Mouse (Mus musculus) regulatory T cell (primary cell): Measurements from ENCODE around the gene Rubcn.

Source experiments
- in situ Hi-C: fragments of 300-600 bp; cut with MboI, MseI; formaldehyde crosslinking; loops from one replicate; pipeline ENCODE4 v1.15.1; 2025; ENCODE audit warnings: high pct_unique_total_duplicates

Rubcn gene

GRCm38 (mm10) chr16:32873366-32873765, 4.2 kb downstream of the Rubcn start:
- in situ Hi-C loops: no loop called here

- in situ Hi-C loops: no loop called here
Observed at GRCm38 (mm10) chr16:32870231-32870630, 7.3 kb downstream of the Rubcn start.

- in situ Hi-C loops: no loop called here
Observed at GRCm38 (mm10) chr16:32867919-32868552, 9.5 kb downstream of the Rubcn start.

GRCm38 (mm10) chr16:32866713-32867112, 10.9 kb downstream of the Rubcn start:
- in situ Hi-C loops: no loop called here

GRCm38 (mm10) chr16:32865401-32865800, 12.2 kb downstream of the Rubcn start:
- in situ Hi-C loops: no loop called here

GRCm38 (mm10) chr16:32861813-32862385, 15.7 kb downstream of the Rubcn start:
- in situ Hi-C loops: no loop called here

- in situ Hi-C loops: no loop called here
Observed at GRCm38 (mm10) chr16:32858771-32859636, 18.6 kb downstream of the Rubcn start.

GRCm38 (mm10) chr16:32858356-32858755, 19.2 kb downstream of the Rubcn start:
- in situ Hi-C loops: no loop called here

GRCm38 (mm10) chr16:32856751-32857150, 20.8 kb downstream of the Rubcn start:
- in situ Hi-C loops: no loop called here

- in situ Hi-C loops: no loop called here
Observed at GRCm38 (mm10) chr16:32854050-32854571, 23.5 kb downstream of the Rubcn start.

GRCm38 (mm10) chr16:32853492-32854049, 24.0 kb downstream of the Rubcn start:
- in situ Hi-C loops: no loop called here

- in situ Hi-C loops: no loop called here
Observed at GRCm38 (mm10) chr16:32849042-32849830, 28.3 kb downstream of the Rubcn start.

GRCm38 (mm10) chr16:32847103-32847502, 30.5 kb downstream of the Rubcn start:
- in situ Hi-C loops: no loop called here

GRCm38 (mm10) chr16:32831501-32831900, 46.1 kb downstream of the Rubcn start:
- in situ Hi-C loops: no loop called here

- in situ Hi-C loops: no loop called here
Observed at GRCm38 (mm10) chr16:32829104-32829503, 48.5 kb downstream of the Rubcn start.

GRCm38 (mm10) chr16:32826521-32826920, 51.0 kb downstream of the Rubcn start:
- in situ Hi-C loops: no loop called here

- in situ Hi-C loops: no loop called here
Observed at GRCm38 (mm10) chr16:32825380-32825779, 52.2 kb downstream of the Rubcn start.

- in situ Hi-C loops: no loop called here
Observed at GRCm38 (mm10) chr16:32824061-32824460, 53.5 kb downstream of the Rubcn start.

- in situ Hi-C loops: no loop called here
Observed at GRCm38 (mm10) chr16:32823487-32823886, 54.1 kb downstream of the Rubcn start.

- in situ Hi-C loops: no loop called here
Observed at GRCm38 (mm10) chr16:32822881-32823280, 54.7 kb downstream of the Rubcn start.

GRCm38 (mm10) chr16:32822450-32822827, 55.1 kb downstream of the Rubcn start:
- in situ Hi-C loops: no loop called here
